Mouse (Mus musculus) regulatory T cell (primary cell): Measurements from ENCODE around the gene Sh3glb2.

ENCODE experiments used
- in situ Hi-C: fragments of 300-600 bp; cut with MboI, MseI; formaldehyde crosslinking; loops from one replicate; pipeline ENCODE4 v1.15.1; 2025; ENCODE audit warnings: high pct_unique_total_duplicates

Sh3glb2 gene

GRCm38 (mm10) chr2:30358533-30359531, at the start of gene Sh3glb2:
Sh3glb2 (minus strand) TSS chr2:30359337.
- in situ Hi-C loops: no loop called here

GRCm38 (mm10) chr2:30408452-30409100, 49.4 kb upstream of the Sh3glb2 start:
- in situ Hi-C loops: no loop called here

GRCm38 (mm10) chr2:30407778-30408177, 48.6 kb upstream of the Sh3glb2 start:
- in situ Hi-C loops: no loop called here

GRCm38 (mm10) chr2:30407221-30407620, 48.1 kb upstream of the Sh3glb2 start:
- in situ Hi-C loops: no loop called here

GRCm38 (mm10) chr2:30403870-30404269, 44.7 kb upstream of the Sh3glb2 start:
- in situ Hi-C loops: no loop called here

GRCm38 (mm10) chr2:30402843-30403242, 43.7 kb upstream of the Sh3glb2 start:
- in situ Hi-C loops: no loop called here

- in situ Hi-C loops: no loop called here
Measured at GRCm38 (mm10) chr2:30402351-30402826, 43.3 kb upstream of the Sh3glb2 start.

GRCm38 (mm10) chr2:30401581-30401980, 42.4 kb upstream of the Sh3glb2 start:
- in situ Hi-C loops: no loop called here

GRCm38 (mm10) chr2:30399191-30400171, 40.3 kb upstream of the Sh3glb2 start:
- in situ Hi-C loops: no loop called here

GRCm38 (mm10) chr2:30397986-30398512, 38.9 kb upstream of the Sh3glb2 start:
- in situ Hi-C loops: no loop called here

- in situ Hi-C loops: no loop called here
Measured at GRCm38 (mm10) chr2:30396246-30396645, 37.1 kb upstream of the Sh3glb2 start.

- in situ Hi-C loops: no loop called here
Measured at GRCm38 (mm10) chr2:30395757-30396156, 36.6 kb upstream of the Sh3glb2 start.

- in situ Hi-C loops: no loop called here
Measured at GRCm38 (mm10) chr2:30393370-30393656, 34.2 kb upstream of the Sh3glb2 start.

GRCm38 (mm10) chr2:30392577-30393369, 33.6 kb upstream of the Sh3glb2 start:
- in situ Hi-C loops: no loop called here

- in situ Hi-C loops: no loop called here
Measured at GRCm38 (mm10) chr2:30392114-30392576, 33.0 kb upstream of the Sh3glb2 start, which contains the start of gene Dolpp1. Dolpp1 (plus strand) TSS chr2:30392254.

GRCm38 (mm10) chr2:30389000-30389399, 29.9 kb upstream of the Sh3glb2 start:
- in situ Hi-C loops: no loop called here

GRCm38 (mm10) chr2:30386913-30387312, 27.8 kb upstream of the Sh3glb2 start:
- in situ Hi-C loops: no loop called here

- in situ Hi-C loops: no loop called here
Measured at GRCm38 (mm10) chr2:30385591-30385990, 26.5 kb upstream of the Sh3glb2 start.

GRCm38 (mm10) chr2:30384814-30385213, 25.7 kb upstream of the Sh3glb2 start:
- in situ Hi-C loops: no loop called here

- in situ Hi-C loops: no loop called here
Measured at GRCm38 (mm10) chr2:30381377-30381725, 22.2 kb upstream of the Sh3glb2 start.
